Mouse (Mus musculus): ENCODE measurements around the gene Zc3h6. TPM values are rescaled to one million over a fixed set of nuclear protein-coding genes. Genes with fewer than 3 reads are reported as not detected.

The Zc3h6 gene
- polyA plus RNA-seq, 1 experiment from 2014 or later, result 4.3 TPM

DNA sequence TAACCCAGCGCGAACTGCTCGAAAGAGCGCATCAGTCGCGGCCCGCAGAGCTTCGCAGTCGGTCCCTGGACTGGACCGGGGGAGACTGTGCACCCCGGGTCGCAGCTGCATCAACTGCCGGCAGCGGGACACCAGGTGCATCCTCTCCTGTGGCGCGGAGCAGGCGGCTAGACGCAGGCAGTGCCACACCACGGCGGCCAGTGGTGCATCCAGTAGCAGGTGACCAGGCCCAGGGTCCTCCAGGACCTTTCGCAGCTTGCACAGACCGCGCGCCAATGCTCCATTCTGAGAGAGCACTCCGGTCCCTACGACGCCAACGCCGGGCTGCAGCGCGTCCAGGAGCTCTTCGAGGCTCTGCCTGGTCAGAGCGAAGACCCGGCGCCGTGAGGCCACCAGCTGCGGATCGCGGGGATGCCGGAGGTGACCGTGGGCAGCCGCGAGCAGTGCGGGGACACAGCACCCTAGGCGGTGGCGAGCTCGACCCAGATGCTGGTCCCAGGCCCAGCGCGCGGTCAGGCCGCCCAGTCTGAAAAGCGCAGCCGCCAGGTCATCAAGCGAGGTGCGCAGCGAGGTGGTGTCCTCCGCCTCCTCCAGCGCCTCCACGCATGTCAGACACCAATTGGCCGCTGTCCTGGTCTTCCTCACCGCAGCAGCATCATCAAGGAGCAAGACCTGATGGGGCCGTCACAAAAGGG, 71.9 kb downstream of the Zc3h6 start:
- Histone ChIP-seq H3K36me3 (no peaks in the 10 kb centered on the region), H3K9ac (peak overlapping the region; percentile 41), H3K4me1 (replicated peaks) (peaks cover 15% of the 10 kb centered on the region), H3K27me3 (peaks cover 16% of the 10 kb centered on the region; the same call in 1 of the 2 replicates), H3K4me3 (peak overlapping the region; percentile 44), H3K9me3 (no peaks in the 10 kb centered on the region), H3K4me2 (peak overlapping the region; percentile 93), H3K27ac (replicated peaks) (peak overlapping the region; percentile 57)
- WGBS, result 1% methylated on average over 62 of the region's 62 CpGs
- ATAC-seq (ENCODE audit: low FRiP score, low read depth), result peak; percentile 84

DNA sequence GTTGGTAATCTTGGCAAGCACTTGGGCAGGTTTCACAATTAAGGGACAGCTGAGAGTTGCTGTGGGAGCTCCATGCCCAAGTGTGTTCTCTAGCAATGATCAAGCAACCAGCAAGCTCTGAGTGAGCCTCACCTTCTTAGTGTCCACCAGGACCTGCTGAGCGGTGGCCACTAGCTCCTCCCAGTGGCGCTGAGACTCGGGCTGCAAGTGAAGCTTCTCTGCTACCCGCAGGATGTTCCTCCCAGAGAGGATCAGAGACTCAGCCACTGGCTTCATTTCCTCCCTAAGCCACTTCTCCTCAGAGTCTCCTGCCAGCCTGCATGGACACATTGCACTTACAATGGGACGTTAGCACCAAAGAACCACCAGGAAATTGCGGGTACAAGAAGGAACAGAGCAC, 73.4 kb downstream of the Zc3h6 start:
- WGBS, result 38% methylated on average over 6 of the region's 6 CpGs
- Histone ChIP-seq H3K27me3 (peaks cover 16% of the 10 kb centered on the region; the same call in 1 of the 2 replicates), H3K9me3 (no peaks in the 10 kb centered on the region), H3K27ac (replicated peaks) (no peak overlapping the region), H3K9ac (no peak overlapping the region), H3K4me3 (no peak overlapping the region), H3K4me2 (no peak overlapping the region), H3K4me1 (replicated peaks) (peaks cover 15% of the 10 kb centered on the region), H3K36me3 (no peaks in the 10 kb centered on the region)
- ATAC-seq (ENCODE audit: low FRiP score, low read depth), result no peak

- H3K4me1 ChIP-seq (replicated peaks), result no peaks in the 10 kb centered on the region
- H3K36me3 ChIP-seq, result no peaks in the 10 kb centered on the region
- H3K9me3 ChIP-seq, result no peaks in the 10 kb centered on the region
- no peak overlapping the region for H3K27ac ChIP-seq (replicated peaks)
- no peak overlapping the region for H3K4me2 ChIP-seq
- no peaks in the 10 kb centered on the region for H3K27me3 ChIP-seq
- H3K4me3 ChIP-seq, result no peak overlapping the region
- ATAC-seq (ENCODE audit: low FRiP score, low read depth), result no peak
- H3K9ac ChIP-seq, result no peak overlapping the region
- 63% methylated on average over 6 of the region's 6 CpGs for WGBS
Observed at GRCm38 (mm10) chr2:129046172-129046845, 79.1 kb downstream of the Zc3h6 start.

DNA sequence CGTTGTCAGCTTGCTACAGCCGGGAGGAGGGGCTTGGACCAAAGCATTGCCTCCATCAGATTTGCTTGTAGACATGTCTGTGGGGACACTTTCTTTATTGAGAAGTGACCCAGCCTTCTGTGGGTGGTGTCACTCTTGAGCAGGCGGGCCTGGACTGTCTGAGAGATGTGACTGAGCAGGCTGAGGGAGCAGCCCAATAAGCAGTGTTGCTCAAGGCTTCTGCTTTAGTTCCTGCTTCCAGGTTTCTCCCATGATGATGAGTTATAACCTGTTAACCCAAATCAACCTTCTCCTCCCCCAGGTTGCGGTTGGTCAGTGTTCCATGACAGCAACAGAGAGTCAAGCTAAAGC, 79.6 kb downstream of the Zc3h6 start:
- H3K27me3 ChIP-seq, result no peaks in the 10 kb centered on the region
- no peak for ATAC-seq (ENCODE audit: low FRiP score, low read depth)
- no peak overlapping the region for H3K9ac ChIP-seq
- H3K4me2 ChIP-seq, result no peak overlapping the region
- no peaks in the 10 kb centered on the region for H3K36me3 ChIP-seq
- H3K4me3 ChIP-seq, result no peak overlapping the region
- H3K27ac ChIP-seq (replicated peaks), result no peak overlapping the region
- 84% methylated on average over 4 of the region's 4 CpGs for WGBS
- H3K4me1 ChIP-seq (replicated peaks), result no peaks in the 10 kb centered on the region
- no peaks in the 10 kb centered on the region for H3K9me3 ChIP-seq

DNA sequence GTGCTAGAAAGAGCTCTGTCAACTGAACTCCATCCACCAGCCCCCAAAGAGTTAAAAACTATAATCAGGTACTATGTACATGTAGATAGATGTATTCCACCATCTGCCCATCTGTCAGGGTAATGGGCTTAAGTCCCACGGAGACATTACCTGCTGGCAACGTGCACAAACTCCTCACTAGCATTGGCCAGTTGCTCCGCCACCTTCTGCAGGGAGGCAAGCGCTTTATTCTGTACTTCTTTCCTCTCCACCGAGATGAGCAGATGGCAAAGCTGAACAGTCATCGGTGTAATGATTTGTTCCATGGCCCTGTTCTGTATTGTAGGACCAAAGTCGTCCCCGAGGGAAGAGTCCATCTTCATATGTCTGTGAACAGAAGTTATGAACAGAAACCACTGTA, 80.6 kb downstream of the Zc3h6 start, which contains the start of gene Vinac1:
Vinac1 (minus strand) TSS at position 362 of the 400 bp plus-strand sequence.
- Histone ChIP-seq H3K27ac (replicated peaks) (no peak within 1 kb of the TSS), H3K4me2 (no peak within 1 kb of the TSS), H3K27me3 (no peaks in the 10 kb centered on the region), H3K36me3 (no peaks in the 10 kb centered on the region), H3K9ac (no peak within 1 kb of the TSS), H3K4me3 (no peak within 1 kb of the TSS), H3K9me3 (no peaks in the 10 kb centered on the region), H3K4me1 (replicated peaks) (no peaks in the 10 kb centered on the region)
- ATAC-seq (ENCODE audit: low FRiP score, low read depth), result no peak
- WGBS, result 75% methylated on average over 8 of the region's 8 CpGs

DNA sequence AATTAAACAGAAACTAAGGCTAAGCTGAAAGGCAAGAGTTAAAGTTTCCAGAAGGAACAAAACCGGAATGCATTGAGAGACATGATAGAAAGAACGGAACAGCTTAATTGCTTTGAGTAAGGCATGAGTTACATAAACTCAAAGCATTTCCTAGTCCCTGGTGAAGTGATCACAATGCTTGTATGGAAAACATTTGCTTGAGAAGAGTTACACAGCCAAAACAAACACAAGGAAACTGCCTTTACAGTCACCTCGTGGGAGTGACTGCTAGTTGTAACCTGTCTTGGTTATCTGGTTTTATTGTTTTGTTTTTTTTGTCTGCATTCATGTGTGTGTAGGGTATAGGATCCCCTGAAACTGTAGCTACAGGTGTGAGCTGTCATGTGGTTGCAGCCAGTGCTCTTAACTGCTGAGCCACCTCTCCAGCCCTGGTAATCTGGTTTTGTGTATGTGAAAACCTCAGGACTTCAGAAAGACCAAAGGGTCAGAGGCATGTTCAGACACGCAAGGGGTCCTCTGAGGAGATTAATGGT, 85.3 kb downstream of the Zc3h6 start:
- H3K4me3 ChIP-seq, result no peak overlapping the region
- H3K9me3 ChIP-seq, result no peaks in the 10 kb centered on the region
- WGBS, result 76% methylated on average over 4 of the region's 4 CpGs
- no peaks in the 10 kb centered on the region for H3K27me3 ChIP-seq
- no peaks in the 10 kb centered on the region for H3K4me1 ChIP-seq (replicated peaks)
- no peak overlapping the region for H3K27ac ChIP-seq (replicated peaks)
- H3K4me2 ChIP-seq, result no peak overlapping the region
- no peaks in the 10 kb centered on the region for H3K36me3 ChIP-seq
- no peak for ATAC-seq (ENCODE audit: low FRiP score, low read depth)
- no peak overlapping the region for H3K9ac ChIP-seq

DNA sequence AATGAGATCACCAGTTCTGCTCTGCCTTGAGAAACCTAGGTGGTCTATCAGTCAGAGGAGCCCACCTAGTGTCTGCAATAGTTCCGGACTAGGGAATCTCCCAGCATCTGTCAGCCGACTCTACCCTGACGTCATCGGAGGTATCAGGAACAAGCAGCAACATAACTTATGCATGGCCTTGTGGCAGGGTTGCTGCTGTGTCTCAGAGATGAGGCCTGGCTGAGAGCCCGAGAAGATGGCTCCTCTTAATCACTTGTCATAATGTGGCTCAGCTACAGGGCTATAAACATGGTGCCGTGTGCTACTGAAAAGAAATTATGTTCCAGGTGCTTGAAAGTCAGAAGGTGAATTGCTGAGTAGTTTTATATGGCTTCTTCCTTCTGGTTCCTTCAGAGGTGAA, 88.5 kb downstream of the Zc3h6 start:
- H3K36me3 ChIP-seq, result no peaks in the 10 kb centered on the region
- H3K27me3 ChIP-seq, result no peaks in the 10 kb centered on the region
- H3K4me3 ChIP-seq, result no peak overlapping the region
- H3K9me3 ChIP-seq, result no peaks in the 10 kb centered on the region
- no peak for ATAC-seq (ENCODE audit: low FRiP score, low read depth)
- no peak overlapping the region for H3K9ac ChIP-seq
- 88% methylated on average over 6 of the region's 6 CpGs for WGBS
- no peaks in the 10 kb centered on the region for H3K4me1 ChIP-seq (replicated peaks)
- H3K27ac ChIP-seq (replicated peaks), result no peak overlapping the region
- H3K4me2 ChIP-seq, result no peak overlapping the region

- H3K4me3 ChIP-seq, result no peak overlapping the region
- WGBS, result 37% methylated on average over 9 of the region's 9 CpGs
Observed at GRCm38 (mm10) chr2:129056597-129056996, 89.4 kb downstream of the Zc3h6 start.

GRCm38 (mm10) chr2:129057256-129057655, 90.1 kb downstream of the Zc3h6 start:
- Histone ChIP-seq H3K4me3 (no peak overlapping the region), H3K27me3 (no peaks in the 10 kb centered on the region), H3K9me3 (no peaks in the 10 kb centered on the region), H3K36me3 (no peaks in the 10 kb centered on the region), H3K27ac (replicated peaks) (no peak overlapping the region), H3K4me2 (no peak overlapping the region), H3K4me1 (replicated peaks) (no peaks in the 10 kb centered on the region), H3K9ac (no peak overlapping the region)
- ATAC-seq (ENCODE audit: low FRiP score, low read depth), result no peak
- 96% methylated on average over 8 of the region's 8 CpGs for WGBS

More at GRCm38 (mm10) chr2:129056597-129056996, 89.4 kb downstream of the Zc3h6 start:
- no peaks in the 10 kb centered on the region for H3K27me3 ChIP-seq
- H3K4me2 ChIP-seq, result no peak overlapping the region
- no peaks in the 10 kb centered on the region for H3K9me3 ChIP-seq
- ATAC-seq (ENCODE audit: low FRiP score, low read depth), result no peak
- no peaks in the 10 kb centered on the region for H3K4me1 ChIP-seq (replicated peaks)
- no peaks in the 10 kb centered on the region for H3K36me3 ChIP-seq
- no peak overlapping the region for H3K27ac ChIP-seq (replicated peaks)
- H3K9ac ChIP-seq, result no peak overlapping the region

- no peak overlapping the region for H3K9ac ChIP-seq
- no peak for ATAC-seq (ENCODE audit: low FRiP score, low read depth)
- no peak overlapping the region for H3K4me2 ChIP-seq
- no peak overlapping the region for H3K27ac ChIP-seq (replicated peaks)
- no peaks in the 10 kb centered on the region for H3K36me3 ChIP-seq
- H3K9me3 ChIP-seq, result no peaks in the 10 kb centered on the region
- no peaks in the 10 kb centered on the region for H3K27me3 ChIP-seq
- H3K4me3 ChIP-seq, result no peak overlapping the region
- 93% methylated on average over 6 of the region's 6 CpGs for WGBS
- no peaks in the 10 kb centered on the region for H3K4me1 ChIP-seq (replicated peaks)
Observed at GRCm38 (mm10) chr2:129057920-129058361, 90.7 kb downstream of the Zc3h6 start.

- peaks cover 9% of the 10 kb centered on the region; the same call in 1 of the 2 replicates for H3K4me1 ChIP-seq (replicated peaks)
- ATAC-seq (ENCODE audit: low FRiP score, low read depth), result no peak
- H3K9me3 ChIP-seq, result no peaks in the 10 kb centered on the region
- no peaks in the 10 kb centered on the region for H3K36me3 ChIP-seq
- H3K27ac ChIP-seq (replicated peaks), result no peak overlapping the region
- no peak overlapping the region for H3K4me2 ChIP-seq
- H3K9ac ChIP-seq, result no peak overlapping the region
- WGBS, result 82% methylated on average over 10 of the region's 10 CpGs
- no peaks in the 10 kb centered on the region for H3K27me3 ChIP-seq
- H3K4me3 ChIP-seq, result no peak overlapping the region
Observed at GRCm38 (mm10) chr2:129061456-129062059, 94.4 kb downstream of the Zc3h6 start.
